Mouse (Mus musculus): ENCODE measurements around the gene Apbb2.

The Apbb2 gene

DNA sequence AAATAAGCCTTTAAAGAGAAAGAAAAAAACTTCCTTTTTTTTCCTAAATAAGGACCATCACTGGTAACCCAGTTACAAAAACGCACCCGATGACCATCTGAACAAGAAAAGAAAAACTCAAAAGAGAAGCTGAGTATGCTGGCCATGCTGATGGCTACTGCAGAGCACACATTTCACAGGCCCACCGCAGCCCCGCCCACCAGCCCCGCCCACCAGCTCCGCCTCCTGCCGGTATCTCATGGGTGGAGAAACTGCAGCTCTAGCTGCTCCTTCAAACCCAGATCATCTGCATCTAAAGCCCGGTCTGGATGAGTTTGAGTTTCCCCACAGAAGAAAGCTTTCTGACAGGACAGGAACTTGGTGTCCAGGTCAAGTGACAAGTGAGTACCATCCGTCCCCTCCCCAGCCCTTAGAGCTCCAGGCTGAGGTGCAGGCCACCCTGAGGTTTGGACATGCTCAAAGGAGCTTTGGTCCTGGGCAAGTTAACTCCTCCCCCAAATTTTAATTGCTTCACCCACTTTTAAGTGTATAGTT, 16.2 kb downstream of the Apbb2 start:
- peak; percentile 8 for DNase-seq (ENCODE audit: low spot score)

DNA sequence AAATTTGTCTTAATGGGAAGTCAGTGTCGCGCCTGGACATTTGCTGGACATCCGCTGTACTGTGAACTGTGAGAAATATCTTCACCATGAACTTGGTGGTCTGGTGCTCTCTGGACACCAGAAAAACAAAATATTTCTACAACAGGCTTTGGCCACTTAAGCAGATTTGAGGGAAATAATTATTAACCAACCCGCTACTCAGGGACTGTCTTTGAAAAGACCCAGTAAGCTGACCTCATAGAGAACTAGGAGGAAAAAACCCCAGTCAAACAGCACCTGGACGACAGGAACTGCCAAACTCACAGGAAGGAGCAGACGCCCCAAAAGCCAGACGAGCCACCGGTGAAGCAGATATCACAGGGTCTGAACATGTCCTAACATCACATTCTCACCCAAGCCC, 18.2 kb downstream of the Apbb2 start:
- DNase-seq (ENCODE audit: low spot score), result no peak

DNA sequence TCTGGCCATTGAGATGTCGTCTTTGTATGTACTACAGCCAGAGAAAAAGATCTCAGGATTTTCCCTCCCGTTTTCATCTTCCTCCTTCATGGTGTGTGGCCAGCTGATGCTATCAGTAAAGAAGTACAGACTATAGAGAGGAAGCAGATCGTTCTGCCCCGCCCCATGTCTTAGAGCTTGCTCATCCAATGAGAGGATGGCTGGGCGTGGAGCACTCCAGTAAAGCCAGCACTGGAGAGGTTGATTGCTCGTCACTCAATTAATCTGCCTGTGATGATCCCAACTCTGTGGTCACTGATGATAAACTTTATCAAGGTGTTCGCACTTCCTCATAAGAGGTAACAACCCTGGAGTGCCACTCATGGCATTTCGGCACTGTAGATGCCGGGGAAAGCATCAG, 18.7 kb downstream of the Apbb2 start:
- no peak for DNase-seq (ENCODE audit: low spot score)

DNA sequence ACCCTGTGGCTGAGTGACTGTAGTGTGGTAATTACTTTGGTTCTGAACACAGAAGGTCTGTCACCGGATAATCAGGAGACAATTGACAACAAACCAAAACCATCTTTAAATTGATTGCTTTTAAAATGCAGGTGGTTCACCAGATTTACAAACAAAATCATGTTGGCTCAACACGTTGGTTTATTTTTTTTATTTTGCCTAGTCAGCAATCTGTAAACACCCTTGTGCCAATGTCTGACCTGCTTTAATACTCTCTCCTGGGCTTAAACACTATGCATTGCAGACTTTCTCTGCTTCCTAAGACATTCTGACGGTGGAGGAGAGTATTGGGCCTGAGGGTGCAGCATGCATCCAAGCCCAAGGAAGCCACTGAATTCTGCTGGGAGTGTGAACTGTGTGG, 22.3 kb downstream of the Apbb2 start:
- no peak for DNase-seq (ENCODE audit: low spot score)

DNA sequence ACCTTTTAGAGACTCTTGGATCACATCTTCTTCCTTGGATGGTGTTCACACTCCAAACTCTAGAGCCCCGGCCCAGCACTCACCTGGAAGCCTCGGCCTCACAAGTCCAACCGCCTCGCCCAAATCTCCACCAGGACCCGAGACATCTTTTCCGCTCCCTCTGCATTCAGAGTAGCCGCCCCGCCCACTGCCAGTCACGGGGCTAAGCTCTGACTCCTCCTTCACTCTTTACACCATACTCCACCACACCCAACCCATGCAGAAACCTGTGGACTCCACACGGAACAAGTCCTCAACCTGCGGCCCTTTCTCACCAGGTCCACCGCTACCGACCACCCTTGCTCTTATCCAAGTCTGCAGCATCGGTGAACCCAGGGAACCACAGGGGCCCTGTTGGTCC, 23.7 kb downstream of the Apbb2 start:
- no peak for DNase-seq (ENCODE audit: low spot score)

DNA sequence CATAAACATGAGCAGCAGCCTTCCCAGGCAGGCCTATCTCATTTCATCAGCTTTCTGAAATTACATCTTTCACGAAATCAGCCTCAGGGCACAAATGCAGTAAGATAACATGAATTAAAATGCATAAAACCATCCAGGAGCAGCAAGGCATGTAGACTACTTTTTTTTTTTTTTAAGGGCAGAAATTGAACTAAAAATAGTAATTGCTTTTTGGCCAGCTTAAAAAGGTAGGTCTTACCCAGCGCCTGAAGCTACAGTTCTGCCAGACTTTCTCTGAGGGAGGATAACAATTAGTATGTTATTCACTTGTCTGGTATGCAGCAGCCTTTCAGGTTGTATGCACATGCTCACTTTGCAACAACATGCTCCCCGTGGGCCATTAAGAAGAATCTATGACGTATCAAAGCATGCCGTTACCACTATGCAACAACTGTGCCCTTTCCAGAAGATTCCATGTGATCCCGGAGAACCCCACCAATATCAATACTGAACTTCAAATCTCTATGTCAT, 32.3 kb downstream of the Apbb2 start:
- no peak for DNase-seq (ENCODE audit: low spot score)

DNA sequence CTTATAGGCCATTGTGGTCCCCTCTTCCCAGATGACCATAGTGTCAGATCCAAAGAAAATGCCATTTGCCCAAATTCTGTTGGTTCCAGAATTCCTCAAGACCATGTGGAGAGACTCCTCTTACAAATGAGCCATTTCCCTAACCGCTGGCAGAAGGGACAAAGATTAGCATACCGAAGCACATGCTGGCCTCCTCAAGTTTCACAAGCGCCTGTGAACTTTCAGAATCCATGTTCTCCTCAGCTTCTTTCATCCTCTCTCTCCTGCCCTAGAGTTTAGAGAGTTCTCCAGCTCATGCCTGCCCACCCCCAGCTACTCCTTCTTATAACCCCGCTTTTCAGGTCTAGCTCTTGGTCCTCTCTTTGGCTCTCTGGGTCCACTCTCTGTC, 35.6 kb downstream of the Apbb2 start:
- no peak for DNase-seq (ENCODE audit: low spot score)

DNA sequence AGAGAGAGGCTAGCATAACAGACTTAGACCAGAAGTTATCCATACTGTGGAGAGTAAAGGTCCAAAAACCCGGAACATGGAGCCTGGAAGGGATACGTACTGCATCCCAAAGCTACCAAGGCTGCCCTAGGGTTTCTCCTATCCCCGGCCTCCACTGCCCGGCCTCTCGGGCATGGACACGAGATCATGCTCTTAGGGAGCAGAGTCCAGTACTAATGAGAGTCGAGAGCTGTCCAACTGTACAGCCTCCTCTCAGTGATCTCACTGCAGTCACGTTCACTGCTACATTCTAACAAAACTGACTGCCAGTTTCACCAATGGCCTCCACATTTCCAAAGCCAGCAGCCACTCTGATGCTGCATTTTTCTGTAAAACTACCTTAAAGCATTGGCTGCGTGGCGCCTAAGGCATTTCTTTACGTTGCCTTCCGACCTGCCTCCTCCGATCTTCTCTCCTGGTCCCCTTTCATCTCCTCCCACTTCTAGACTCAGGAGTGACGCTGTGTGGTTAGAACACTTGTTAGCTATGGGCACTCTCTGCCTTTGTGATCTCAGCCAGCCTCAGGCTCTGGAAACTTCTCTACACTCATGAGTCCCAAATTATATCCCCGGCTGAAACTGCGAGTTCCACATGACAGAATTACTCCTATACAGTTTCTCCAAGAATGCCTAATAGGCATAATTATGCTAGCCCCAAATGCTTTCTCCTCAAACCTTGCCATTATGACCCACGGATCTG, 36.1 kb downstream of the Apbb2 start:
- DNase-seq (ENCODE audit: low spot score), result no peak

DNA sequence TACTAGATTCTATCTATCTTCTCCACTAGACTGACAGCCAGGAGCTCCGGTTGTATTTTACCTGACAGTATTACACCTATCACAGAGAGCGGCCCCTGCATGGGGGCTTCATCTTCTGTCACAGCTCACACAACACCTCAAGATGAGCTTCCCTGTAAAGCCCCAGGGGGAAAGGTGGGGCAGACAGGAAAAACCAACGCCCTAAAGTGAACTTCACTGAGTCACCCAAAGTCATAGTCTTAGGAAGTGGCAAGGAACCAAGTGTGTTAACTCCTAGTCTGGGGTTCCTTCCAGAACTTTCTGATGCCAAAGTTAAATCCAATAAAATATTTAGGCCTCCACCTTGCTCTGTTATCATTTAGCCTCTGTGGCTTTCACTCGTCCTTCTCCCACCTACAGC, 39.5 kb downstream of the Apbb2 start:
- DNase-seq (ENCODE audit: low spot score), result no peak

DNA sequence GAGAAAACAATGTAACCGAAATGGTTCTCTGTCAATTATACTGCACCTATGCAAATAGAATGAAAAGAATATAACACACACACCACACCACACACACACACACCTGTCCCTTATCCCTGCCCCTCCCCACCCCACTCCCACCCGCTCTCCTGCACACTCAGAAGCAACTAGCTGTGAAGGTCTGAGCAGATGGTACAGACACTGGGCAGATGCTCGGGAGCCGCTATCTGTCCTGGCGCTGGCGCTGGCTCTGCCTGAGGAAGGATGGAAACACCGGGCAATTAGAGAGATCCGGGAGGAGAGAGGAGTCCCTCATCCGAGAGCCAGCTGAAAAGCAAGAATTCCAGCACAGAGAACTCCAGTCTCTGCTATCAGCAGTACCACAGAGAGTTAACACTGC, 42.3 kb downstream of the Apbb2 start:
- no peak for DNase-seq (ENCODE audit: low spot score)

DNA sequence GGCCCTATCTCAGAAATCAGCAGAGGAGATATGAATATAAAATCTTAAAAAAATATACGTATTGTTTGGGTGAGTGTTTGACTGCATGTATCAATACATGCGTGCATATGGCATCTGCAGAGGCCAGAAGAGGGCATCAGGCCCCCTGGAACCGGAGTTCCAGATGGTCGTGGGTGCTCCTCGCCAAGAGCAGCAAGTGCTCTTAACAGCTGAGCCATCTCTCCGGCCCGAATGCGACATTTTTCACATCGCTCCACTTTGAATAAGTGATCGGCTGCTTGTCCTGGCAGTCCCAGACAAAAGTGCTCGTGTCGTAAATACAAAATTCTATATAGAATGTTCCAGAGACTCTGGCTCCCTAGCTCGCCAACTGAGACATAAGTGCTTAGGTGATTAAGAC, 43.4 kb downstream of the Apbb2 start:
- no peak for DNase-seq (ENCODE audit: low spot score)

DNA sequence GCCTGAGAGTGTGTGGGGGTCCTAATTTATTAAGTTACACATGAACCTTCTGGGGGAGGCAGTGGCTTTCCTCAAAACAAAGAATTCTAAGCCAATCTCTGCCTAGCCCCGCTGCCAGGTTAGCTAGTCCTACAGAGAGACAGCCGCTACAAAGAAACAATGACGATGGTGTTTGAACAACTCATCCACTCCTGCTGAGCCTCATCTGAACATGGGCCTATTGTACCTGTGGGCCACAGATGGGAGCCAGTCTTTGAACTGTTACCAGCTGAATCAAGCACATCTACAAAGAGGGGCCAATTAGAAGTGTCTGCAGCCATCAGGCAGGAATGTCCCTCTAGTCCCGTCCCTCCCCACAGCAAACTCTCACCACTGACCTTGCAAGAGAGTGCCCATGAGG, 45.3 kb downstream of the Apbb2 start:
- no peak for DNase-seq (ENCODE audit: low spot score)

DNA sequence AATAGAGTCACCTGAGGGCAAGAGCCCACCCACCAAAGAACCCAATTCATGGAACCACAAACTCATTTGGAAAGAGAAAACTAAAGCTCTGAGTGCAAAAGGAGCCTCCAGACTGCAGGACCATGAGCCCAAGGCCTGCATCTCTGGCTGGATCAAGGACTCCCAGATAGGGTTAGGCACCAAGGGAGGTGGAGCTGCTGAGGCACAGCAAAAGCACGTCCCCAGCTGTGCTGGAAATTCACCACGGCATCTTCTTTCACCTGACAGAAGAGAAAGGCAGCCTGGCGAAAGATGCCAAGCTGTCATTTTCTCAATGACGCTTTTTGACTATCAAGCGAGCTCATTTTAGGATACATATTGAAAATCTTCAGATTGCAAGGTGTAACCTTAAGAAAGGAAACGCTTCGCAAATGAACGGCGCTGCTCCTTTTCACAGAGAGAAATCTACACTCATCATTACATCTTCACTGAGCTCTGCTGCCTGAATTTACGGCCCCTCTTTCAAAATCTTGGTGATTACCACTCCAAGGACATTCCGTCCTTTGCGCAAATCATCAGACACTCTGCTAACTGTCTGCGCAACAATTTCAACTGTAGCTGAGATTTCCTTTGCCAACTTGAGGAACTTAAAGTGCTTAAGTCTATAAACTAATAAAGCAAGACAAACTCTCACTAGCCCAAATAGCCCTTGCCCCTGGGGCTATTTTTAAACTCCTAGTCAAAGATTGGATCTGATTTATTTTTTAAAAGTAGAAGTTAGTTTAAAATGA, 46.3 kb downstream of the Apbb2 start:
- DNase-seq (ENCODE audit: low spot score), result no peak

DNA sequence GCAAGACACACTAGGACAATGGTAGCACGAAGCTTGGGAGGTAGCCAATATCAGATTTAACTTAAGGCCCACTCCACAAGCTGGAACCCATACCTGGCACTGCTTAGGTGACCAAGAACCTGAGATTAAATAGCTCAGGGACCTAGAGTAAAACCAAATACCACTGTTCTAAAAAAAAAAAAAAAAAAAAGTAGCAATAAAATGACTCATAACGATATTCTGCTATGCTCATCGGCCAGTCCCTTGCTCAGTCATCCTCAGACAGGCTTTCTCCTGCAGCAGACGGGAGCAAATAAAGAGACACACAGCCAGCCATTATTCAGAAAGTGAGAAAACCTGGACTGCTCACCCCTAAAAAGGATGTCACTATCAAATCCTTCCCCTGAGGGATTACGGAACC, 47.9 kb downstream of the Apbb2 start:
- no peak for DNase-seq (ENCODE audit: low spot score)

DNA sequence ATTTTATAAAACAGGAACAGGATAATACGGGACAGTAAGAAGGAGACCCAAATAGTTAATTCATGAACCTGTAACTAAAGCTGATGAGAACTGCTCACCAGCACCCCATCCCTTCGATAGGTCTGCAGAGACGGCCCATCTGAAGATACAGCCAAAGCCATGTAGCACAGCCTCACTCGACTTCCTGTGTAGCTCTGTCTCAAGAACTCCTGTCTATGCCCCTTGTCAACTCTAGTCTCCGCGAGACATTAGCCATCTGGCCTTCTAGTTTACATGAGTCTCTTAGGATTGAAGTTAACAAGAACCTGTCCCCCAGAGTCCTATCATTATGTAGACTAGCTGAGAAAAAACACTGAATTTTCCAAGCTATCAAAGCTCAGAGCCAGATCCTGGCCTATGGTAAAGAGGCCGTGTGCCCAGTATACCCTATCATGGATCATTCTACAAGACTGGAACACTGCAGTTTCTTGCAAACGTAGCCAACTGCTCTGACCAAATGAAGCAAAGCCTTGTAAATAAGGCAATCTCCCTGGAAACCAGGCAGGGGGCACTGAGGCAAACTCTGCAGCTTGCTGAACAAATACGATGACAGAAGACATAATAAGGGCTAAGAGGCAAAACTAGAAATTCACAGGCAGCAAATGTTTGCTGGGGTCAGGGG, 49.3 kb downstream of the Apbb2 start:
- DNase-seq (ENCODE audit: low spot score), result no peak

DNA sequence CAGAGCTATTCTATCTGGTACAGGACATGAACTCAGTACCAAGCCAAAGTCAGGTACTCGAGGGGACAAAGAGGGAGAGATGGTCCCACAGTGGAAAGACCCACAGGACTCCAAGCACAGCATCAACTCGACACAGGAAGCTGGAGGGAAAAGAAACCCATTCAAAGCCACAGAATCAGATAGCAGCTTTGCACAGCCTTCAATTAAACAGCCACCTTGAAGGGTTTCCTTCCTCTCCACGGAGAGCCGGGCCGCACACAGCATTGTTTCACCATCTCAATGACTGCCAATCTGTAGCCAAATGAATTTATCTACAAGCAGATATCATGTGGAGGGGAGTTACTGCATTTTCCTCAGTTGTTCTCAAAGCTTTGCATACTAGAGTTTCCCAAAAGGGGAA, 50.6 kb downstream of the Apbb2 start:
- no peak for DNase-seq (ENCODE audit: low spot score)

DNA sequence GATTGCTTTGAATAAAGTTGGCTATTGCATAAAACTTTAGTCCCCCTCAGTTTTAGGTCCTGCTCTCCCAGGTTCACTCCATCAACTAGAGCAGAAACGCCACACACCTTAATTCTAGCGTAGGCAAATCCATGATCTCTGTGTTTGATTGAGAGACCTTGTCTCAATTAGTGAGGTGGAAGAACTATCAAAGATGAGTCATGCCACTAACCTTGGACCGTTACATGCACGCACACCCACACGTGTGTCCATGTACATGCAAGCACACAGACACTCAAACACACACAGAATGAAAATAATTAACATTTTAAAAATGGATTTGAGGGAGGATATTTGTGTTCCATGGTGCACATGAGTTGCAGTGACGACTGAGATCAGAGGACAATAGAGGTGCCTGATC, 51.2 kb downstream of the Apbb2 start:
- no peak for DNase-seq (ENCODE audit: low spot score)

DNA sequence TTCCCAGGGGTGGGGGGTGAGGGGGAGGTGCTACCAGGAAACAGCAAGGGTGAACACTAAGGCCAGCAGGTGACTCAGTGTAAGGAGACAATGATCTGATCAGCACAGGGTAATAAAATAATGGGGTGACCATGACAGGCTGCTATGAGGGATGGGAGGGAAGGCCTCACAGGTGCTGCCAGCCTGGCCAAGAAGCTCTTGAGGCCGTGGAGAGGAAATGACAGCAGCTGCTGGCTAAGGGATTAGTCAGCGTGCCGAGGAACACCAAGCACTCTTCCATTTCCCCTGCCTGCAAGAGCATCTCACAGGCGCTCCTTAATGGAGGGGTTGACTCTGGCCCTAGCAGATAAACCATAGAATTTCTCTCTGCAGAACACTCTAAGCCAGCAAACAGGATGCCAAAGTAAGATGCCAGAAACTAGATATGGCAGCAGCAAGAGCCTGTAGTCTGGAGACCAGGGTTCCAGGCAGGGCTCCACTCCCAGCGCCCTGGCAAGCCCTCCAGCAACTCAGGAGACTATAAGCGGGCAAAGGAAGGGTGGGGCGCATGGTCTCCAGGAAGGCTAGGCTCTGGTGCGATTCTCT, 58.9 kb downstream of the Apbb2 start:
- no peak for DNase-seq (ENCODE audit: low spot score)

DNA sequence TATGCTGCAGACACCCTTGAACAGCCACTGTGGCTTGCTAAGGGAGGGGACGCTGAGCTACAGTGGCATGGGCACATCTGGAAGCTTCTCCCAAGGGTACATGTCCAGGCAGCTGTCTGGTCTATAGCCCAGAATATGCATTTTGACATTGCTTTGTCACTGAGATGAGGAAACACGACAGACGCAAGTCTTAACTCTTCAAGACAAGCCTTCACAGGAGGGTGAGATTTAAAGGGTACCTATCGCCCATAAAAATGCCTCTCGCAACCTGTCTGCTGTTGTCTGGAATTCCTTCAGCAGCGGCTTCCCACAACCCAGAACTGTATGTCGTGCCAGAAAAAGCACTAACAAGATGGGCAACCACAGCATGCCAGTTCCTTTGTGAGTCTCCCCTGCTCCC, 60.5 kb downstream of the Apbb2 start:
- no peak for DNase-seq (ENCODE audit: low spot score)

DNA sequence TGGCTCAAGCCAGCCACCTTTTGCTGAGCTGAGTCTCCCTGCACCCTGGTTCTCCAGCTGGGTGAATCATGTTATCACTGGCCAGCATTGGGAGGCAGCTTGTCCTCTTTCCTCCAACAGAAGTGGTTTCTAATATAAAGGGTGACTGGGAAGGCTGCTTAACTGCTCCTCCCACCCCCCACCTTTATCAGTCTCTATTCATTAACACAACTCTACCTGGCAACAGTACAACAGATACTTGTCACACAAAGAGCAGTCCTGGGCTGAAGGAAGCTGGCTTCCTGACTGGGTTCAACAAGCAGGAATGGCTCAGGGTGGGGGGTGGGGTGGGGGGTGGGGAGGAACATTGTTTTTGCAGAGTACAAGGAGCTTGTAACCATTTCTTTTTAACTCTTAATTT, 64.7 kb downstream of the Apbb2 start:
- DNase-seq (ENCODE audit: low spot score), result no peak

DNA sequence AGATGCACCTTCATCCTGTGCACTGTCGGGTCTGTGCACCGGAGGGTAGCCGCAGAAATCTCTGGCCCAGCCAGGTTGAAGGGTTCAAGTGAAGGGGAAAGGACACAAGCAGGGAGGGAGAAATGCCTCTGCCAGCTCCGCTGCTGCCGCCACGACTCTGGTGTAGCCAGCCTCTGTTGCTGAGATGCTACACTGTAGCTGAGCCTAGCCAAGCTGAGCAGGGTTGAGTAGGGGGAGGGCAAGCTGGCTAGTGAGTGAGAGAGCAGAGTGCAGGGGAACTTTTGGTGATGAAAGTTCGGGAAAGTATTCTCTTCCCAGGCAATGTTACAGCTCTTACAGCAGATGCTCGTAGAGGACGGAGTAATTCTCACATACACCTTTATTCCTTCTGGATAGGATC, 66.3 kb downstream of the Apbb2 start:
- DNase-seq (ENCODE audit: low spot score), result no peak

DNA sequence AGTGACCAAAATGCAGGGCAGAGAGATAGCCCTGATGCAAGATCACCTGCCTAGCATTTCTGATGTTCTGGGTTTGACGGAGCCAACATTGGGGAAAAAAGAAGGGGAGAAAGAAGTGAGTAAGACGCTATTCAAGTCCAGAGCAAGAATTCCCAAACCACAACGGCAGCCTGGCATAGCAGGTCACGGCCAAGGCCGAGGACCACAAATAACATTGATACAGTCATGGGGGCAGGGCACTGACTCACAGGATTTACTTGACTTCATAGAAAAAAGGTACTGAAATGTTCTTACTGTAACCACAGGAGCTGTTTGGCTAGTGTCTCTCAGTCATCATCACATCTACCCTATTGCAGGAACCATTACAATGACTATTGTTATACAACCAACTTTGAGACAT, 68.3 kb downstream of the Apbb2 start:
- DNase-seq (ENCODE audit: low spot score), result no peak

DNA sequence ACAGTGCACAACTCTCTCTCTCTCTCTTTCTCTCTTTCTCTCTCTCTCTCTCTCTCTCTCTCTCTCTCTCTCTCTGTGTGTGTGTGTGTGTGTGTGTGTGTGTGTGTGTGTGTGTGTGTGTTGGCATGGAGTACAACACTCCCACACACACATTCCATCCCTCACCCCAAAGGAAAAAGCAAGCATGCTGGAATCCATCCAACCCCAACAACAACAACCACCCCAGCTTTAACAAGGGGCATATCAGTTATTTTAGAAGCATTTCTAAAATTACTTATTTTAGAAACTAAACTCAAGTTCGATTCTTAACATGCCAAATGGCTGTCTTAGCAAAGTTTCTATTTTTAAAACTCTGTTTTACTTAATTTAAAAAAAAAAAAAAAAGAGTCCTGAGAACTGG, 68.9 kb downstream of the Apbb2 start:
- no peak for DNase-seq (ENCODE audit: low spot score)

Data from c-Kit-positive CD71-positive TER-119-positive erythroid progenitor cells, embryonic 14.5 days (primary cell).